Mouse (Mus musculus) liver, embryonic 14.5 days (tissue): Measurements from ENCODE around the gene Ggcx. TPM values are rescaled to one million over a fixed set of nuclear protein-coding genes. Genes with fewer than 3 reads are reported as not detected.

ENCODE experiments used
- ATAC-seq: fragments of 200-750 bp; cut with Nextera tagmentation; 2 replicates; pipeline ENCODE4 v1.8.0; 2017; ENCODE audit warnings: moderate number of reproducible peaks, mild to moderate bottlenecking, moderate library complexity; ENCODE audit not compliant: insufficient read depth
- DNase-seq, 3 experiments: peaks; one replicate each; pipeline ENCODE4 v3.0.0-alpha.2; 2012 to 2013; ENCODE audit warnings: low read depth in 3 of 3, low spot score in 3 of 3
- H3K27ac ChIP-seq: fragments of 300-500 bp; sonication (generic); 2 replicates; pipeline ENCODE4 v1.5.1; 2014; ENCODE audit warnings: moderate library complexity, mild to moderate bottlenecking, control low read depth, inconsistent platforms
- H3K27me3 ChIP-seq: fragments of 300-500 bp; sonication (generic); 2 replicates; pipeline ENCODE4 v1.6.1; 2014; ENCODE audit warnings: mild to moderate bottlenecking, low read length, moderate library complexity; ENCODE audit not compliant: control insufficient read depth, insufficient read depth
- H3K36me3 ChIP-seq: fragments of 300-500 bp; sonication (generic); replicated peaks from 2 replicates; pipeline ENCODE4 v1.6.1; 2014; ENCODE audit warnings: low read depth; ENCODE audit not compliant: control insufficient read depth, insufficient read depth
- H3K4me1 ChIP-seq, 2 experiments: fragments of 200-500 bp in 1 of 2; fragments of 300-500 bp in 1 of 2; sonication (generic) in 1 of 2; replicated peaks; 2 replicates each; pipeline ENCODE4 v1.6.1; 2012 to 2014; ENCODE audit warnings: antibody characterized with exemption in 1 of 2, inconsistent platforms in 1 of 2, low read length in 1 of 2; ENCODE audit not compliant: control insufficient read depth in 2 of 2, insufficient read depth in 2 of 2
- H3K4me2 ChIP-seq: fragments of 300-500 bp; sonication (generic); 2 replicates; pipeline ENCODE4 v1.6.1; 2014; ENCODE audit warnings: low read depth, mild to moderate bottlenecking, control low read depth, moderate library complexity
- H3K4me3 ChIP-seq, 2 experiments: fragments of 200-500 bp in 1 of 2; fragments of 300-500 bp in 1 of 2; sonication (generic) in 1 of 2; 2 replicates each; pipeline ENCODE4 v1.5.1; 2012 to 2014; ENCODE audit warnings: low read depth in 2 of 2, low read length in 2 of 2, mild to moderate bottlenecking in 2 of 2, control low read depth in 1 of 2, inconsistent platforms in 1 of 2, moderate library complexity in 1 of 2; ENCODE audit not compliant: insufficient read depth in 1 of 2
- H3K9ac ChIP-seq: fragments of 300-500 bp; sonication (generic); replicated peaks from 2 replicates; pipeline ENCODE4 v1.6.1; 2014; ENCODE audit warnings: mild to moderate bottlenecking, control low read depth, moderate library complexity
- H3K9me3 ChIP-seq: fragments of 300-500 bp; sonication (generic); 2 replicates; pipeline ENCODE4 v1.6.1; 2016; ENCODE audit warnings: low read length, mixed read lengths; ENCODE audit not compliant: control insufficient read depth
- CTCF ChIP-seq: IDR thresholded peaks from 2 replicates; pipeline ENCODE4 v1.5.1; 2016; ENCODE audit warnings: antibody characterized with exemption, low read depth, control low read depth
- EP300 ChIP-seq: IDR thresholded peaks from 2 replicates; pipeline ENCODE4 v1.6.1; 2016; ENCODE audit warnings: antibody characterized with exemption, low read depth
- WGBS: fragments of 180-500 bp; shearing (Covaris S2); extraction: QIAGEN DNeasy Blood & Tissue Kit; methylation state at CpG from one replicate; pipeline ENCODE4 v1.1.7; 2014; ENCODE audit not compliant: insufficient replicate concordance; 5-methylcytosine and 5-hydroxymethylcytosine counted together
- polyA plus RNA-seq, 2 experiments: library from polyadenylated mRNA; depleted of rRNA in 1 of 2; stranded (reverse) in 1 of 2; unstranded in 1 of 2; fragments of >200 nt; fragmentation: Nextera tagmentation in 1 of 2; extraction: Ambion mirVana in 1 of 2; gene quantifications; 2 replicates each; pipeline versions ENCODE4 v1.2.1 to v1.2.3; 2012 to 2014

The Ggcx gene
- polyA plus RNA-seq, 2 experiments = 5.7 to 11.3 TPM

DNA sequence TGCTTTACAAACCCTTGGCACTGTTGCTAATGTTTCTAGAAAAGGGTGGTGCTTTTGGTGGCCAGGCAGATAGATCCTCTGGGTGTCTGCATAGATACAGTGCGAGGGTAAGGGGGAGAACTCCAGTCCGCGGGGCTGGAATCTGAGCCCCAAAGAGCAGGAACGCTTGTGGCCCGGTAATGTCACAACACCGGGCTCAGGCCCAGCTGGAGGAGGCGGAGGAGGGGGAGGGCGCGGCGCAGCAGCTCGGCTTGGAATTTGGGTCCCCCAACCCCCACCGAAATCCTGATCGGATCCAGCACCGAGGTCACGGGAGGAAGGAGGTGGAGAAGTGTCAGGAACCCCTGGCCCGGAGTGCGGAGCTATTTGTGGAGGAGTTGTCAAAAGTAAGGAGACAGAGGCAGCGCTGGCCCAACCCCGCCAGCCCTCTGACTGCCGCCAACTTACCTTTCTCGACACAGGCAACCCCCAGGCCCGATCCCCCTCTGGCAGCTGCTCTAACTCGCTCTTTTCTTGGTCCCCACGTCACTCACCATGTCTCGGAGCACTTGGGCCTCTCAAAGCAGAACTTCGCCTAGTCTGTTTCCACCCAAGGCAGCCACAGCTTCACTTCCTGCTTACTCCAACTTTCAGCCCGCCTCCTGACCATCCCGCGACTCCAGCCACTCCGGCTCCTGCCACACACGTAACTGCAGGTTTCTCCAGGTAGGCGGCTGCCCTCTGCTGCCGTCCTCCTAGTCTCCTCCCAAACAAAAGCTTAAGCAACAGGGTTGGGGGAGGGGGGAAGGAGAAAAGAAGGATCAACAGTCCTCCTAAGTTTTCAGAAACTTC lies 24.0 kb upstream of the Ggcx start, which contains the start of gene Vamp8:
Vamp8 (minus strand) TSS at position 763 of the 831 bp plus-strand sequence.
- Histone ChIP-seq H3K4me1 (peaks cover 36 to 48% of the 10 kb centered on the region in 2 experiments), H3K27ac (peak within 1 kb of the TSS; percentile 99), H3K27me3 (no peaks in the 10 kb centered on the region), H3K4me2 (peak within 1 kb of the TSS; percentile 79), H3K9ac (peak within 1 kb of the TSS; percentile 99), H3K36me3 (peaks cover 26% of the 10 kb centered on the region), H3K4me3 (peak within 1 kb of the TSS; percentile 91 to 97), H3K9me3 (no peaks in the 10 kb centered on the region)
- no peak for TF ChIP-seq EP300
- peak; percentile 66 for TF ChIP-seq CTCF
- DNase-seq = peak in 2 of 3 experiments; percentile 58 to 72
- WGBS = under 1% methylated on average over 33 of the region's 33 CpGs
- ATAC-seq = peak; percentile 49

DNA sequence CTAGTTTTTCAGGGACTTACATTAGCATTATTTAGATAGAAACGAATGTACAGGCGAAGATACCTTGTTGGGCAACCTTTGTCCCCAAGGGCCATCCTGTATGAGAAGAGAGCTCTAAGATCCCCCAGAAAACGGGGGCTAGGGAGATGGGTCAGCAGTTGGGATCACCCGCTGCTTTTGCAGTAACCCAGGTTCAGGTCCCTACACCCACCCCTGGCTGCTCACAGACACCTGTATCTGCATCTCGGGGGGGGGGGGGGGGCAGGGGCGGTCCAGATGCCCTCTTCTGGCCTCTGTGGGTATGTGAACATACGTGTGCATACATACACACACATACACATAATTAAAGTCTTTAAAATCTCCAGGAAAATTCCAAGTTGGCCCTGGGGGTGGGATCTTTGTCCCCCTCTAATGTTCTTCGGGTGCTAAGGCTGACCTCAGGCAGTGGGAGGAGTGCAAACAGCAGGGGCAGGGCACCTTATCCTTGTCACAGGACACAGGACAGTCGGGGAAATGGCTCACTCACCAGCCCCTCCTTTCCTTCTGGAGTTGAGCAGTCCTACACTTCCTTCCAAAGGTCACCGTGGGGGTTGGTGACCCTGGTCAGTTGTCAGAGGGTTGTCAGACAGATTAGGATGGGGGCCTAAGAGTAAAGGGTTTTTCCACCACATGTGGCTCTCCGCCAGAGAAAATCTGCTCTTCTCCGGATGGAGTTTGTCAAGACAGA lies 23.1 kb upstream of the Ggcx start:
- peak overlapping the region; percentile 91 to 97 for H3K4me3 ChIP-seq
- WGBS = under 1% methylated on average over 12 of the region's 12 CpGs
- ATAC-seq = peak; percentile 60
- H3K36me3 ChIP-seq = peaks cover 18% of the 10 kb centered on the region
- H3K4me1 ChIP-seq = peaks cover 29 to 44% of the 10 kb centered on the region in 2 experiments
- H3K9ac ChIP-seq = peak overlapping the region; percentile 99
- no peaks in the 10 kb centered on the region for H3K9me3 ChIP-seq
- no peaks in the 10 kb centered on the region for H3K27me3 ChIP-seq
- peak in 2 of 3 experiments; percentile 58 to 62 for DNase-seq
- peak overlapping the region; percentile 99 for H3K27ac ChIP-seq
- TF ChIP-seq EP300 (no peak), CTCF (peak; percentile 40)
- peak overlapping the region; percentile 79 for H3K4me2 ChIP-seq

DNA sequence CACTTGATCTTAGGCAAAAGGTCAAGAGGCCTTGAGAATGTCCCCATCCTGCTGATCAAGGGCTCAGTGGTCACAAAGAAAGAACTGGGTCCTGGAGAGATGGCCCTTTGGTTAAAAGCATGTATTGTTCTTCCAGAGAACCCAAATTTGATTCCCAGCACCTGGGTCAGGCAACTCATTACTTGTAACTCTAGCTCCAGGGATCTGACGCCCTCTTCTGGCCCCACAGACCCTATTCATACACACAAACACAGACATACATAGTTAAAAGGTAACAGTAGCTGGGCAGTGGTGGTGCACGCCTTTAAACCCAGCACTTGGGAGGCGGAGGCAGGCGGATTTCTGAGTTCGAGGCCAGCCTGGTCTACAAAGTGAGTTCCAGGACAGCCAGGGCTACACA lies 21.8 kb upstream of the Ggcx start:
- TF ChIP-seq EP300 (no peak), CTCF (peak; percentile 32; the same call in 1 of the 2 replicates)
- ATAC-seq (no peak), DNase-seq (no peak)
- WGBS = 85% methylated on average over 5 of the region's 5 CpGs
- Histone ChIP-seq H3K9ac (peak overlapping the region; percentile 23; the same call in 1 of the 2 replicates), H3K4me1 (peaks cover 24 to 37% of the 10 kb centered on the region in 2 experiments), H3K27ac (peak overlapping the region; percentile 31), H3K27me3 (no peaks in the 10 kb centered on the region), H3K36me3 (peaks cover 9% of the 10 kb centered on the region; the same call in 1 of the 2 replicates), H3K9me3 (no peaks in the 10 kb centered on the region), H3K4me2 (peak overlapping the region; percentile 79), H3K4me3 (peak overlapping the region in 1 of 2 experiments; percentile 91; a peak in 2 of 4 replicates)

DNA sequence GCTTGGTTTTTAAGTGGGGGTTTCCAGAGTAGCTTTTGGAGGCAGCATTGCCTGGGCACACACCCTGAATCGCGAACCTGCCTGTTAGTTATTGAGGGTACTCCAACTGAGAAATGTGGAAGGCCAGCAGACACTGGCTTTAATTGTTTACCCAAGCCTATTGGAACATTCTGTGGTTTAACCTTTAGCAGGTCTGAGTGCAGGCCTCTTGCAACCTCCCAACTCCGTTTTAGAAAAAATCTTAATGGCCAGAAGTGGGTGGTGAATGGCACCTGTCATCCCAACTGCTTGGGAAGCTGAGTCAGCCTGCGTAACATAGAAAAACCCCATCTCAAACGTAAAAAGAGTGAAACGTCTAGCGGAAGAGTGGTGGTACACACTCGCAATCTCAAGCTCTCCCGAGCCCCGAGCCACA lies 17.3 kb upstream of the Ggcx start:
- Histone ChIP-seq H3K9me3 (no peaks in the 10 kb centered on the region), H3K9ac (no peak overlapping the region), H3K4me1 (peaks cover 8 to 15% of the 10 kb centered on the region in 2 experiments), H3K4me3 (no peak overlapping the region), H3K36me3 (peaks cover 2% of the 10 kb centered on the region; the same call in 1 of the 2 replicates), H3K4me2 (no peak overlapping the region), H3K27me3 (no peaks in the 10 kb centered on the region), H3K27ac (no peak overlapping the region)
- ATAC-seq (no peak), DNase-seq (no peak)
- no peak for TF ChIP-seq EP300
- 74% methylated on average over 10 of the region's 10 CpGs for WGBS

DNA sequence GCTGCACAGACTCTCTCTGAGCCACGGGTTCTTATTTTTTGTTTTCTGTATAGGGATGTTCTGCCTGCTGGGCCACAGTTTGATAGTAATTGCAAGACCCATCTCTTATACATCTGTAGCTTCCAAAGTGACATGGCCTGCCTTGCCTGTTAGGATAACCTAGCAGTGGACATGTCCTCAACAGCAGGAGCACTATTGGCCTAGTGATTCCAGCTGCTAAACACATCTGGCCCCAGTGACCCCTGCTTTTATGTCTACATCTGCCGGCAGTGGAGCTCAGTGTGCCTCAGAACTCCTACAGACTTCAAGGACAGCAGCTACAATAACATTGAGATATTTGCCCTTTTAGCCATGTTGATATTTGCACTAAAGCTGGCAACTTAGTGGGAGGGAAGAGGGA lies 14.1 kb upstream of the Ggcx start:
- no peak overlapping the region for H3K4me2 ChIP-seq
- H3K9me3 ChIP-seq = no peaks in the 10 kb centered on the region
- H3K27me3 ChIP-seq = no peaks in the 10 kb centered on the region
- ATAC-seq (no peak), DNase-seq (no peak)
- no peaks in the 10 kb centered on the region for H3K36me3 ChIP-seq
- no peak overlapping the region for H3K9ac ChIP-seq
- no peak overlapping the region for H3K27ac ChIP-seq
- TF ChIP-seq CTCF = no peak
- TF ChIP-seq EP300 = no peak
- peaks cover 0 to 7% of the 10 kb centered on the region in 2 experiments; a peak in 1 of 4 replicates for H3K4me1 ChIP-seq
- 67% methylated on average over 2 of the region's 2 CpGs for WGBS
- H3K4me3 ChIP-seq = no peak overlapping the region
